Mouse (Mus musculus): ENCODE measurements around the gene Erc2. TPM values are rescaled to one million over a fixed set of nuclear protein-coding genes. Genes with fewer than 3 reads are reported as not detected.

Erc2 gene
- polyA plus RNA-seq, 1 experiment from 2014 or later, result 2.7 TPM

- H3K4me2 ChIP-seq (ENCODE audit: low read depth, low read length), result no peak overlapping the region
- H3K27me3 ChIP-seq (ENCODE audit: control insufficient read depth, insufficient read depth, low read length), result no peaks in the 10 kb centered on the region
- no peak overlapping the region for H3K27ac ChIP-seq (ENCODE audit: low read length)
- no peaks in the 10 kb centered on the region for H3K36me3 ChIP-seq (ENCODE audit: control insufficient read depth, insufficient read depth, low read length)
- ATAC-seq (ENCODE audit: insufficient read depth, low FRiP score), result peak; percentile 62; the same call in 1 of the 2 replicates
- no peak overlapping the region for H3K4me3 ChIP-seq (replicated peaks; ENCODE audit: low read length)
- 44% methylated on average over 1 of the region's 1 CpGs for WGBS
- H3K9me3 ChIP-seq (replicated peaks; ENCODE audit: control insufficient read depth, low read length), result no peaks in the 10 kb centered on the region
- H3K4me1 ChIP-seq (ENCODE audit: control insufficient read depth, insufficient read depth, low read length), result peaks cover 10% of the 10 kb centered on the region; the same call in 1 of the 2 replicates
- no peak overlapping the region for H3K9ac ChIP-seq (ENCODE audit: low read length)
Measured at GRCm38 (mm10) chr14:28409390-28409789, 787.2 kb downstream of the Erc2 start.

GRCm38 (mm10) chr14:28409796-28410347 is 787.6 kb downstream of the Erc2 start:
- no peak overlapping the region for H3K4me2 ChIP-seq (ENCODE audit: low read depth, low read length)
- H3K9me3 ChIP-seq (replicated peaks; ENCODE audit: control insufficient read depth, low read length), result no peaks in the 10 kb centered on the region
- no peak overlapping the region for H3K4me3 ChIP-seq (replicated peaks; ENCODE audit: low read length)
- no peaks in the 10 kb centered on the region for H3K36me3 ChIP-seq (ENCODE audit: control insufficient read depth, insufficient read depth, low read length)
- 72% methylated on average over 4 of the region's 4 CpGs for WGBS
- no peak overlapping the region for H3K9ac ChIP-seq (ENCODE audit: low read length)
- H3K4me1 ChIP-seq (ENCODE audit: control insufficient read depth, insufficient read depth, low read length), result peaks cover 10% of the 10 kb centered on the region; the same call in 1 of the 2 replicates
- no peaks in the 10 kb centered on the region for H3K27me3 ChIP-seq (ENCODE audit: control insufficient read depth, insufficient read depth, low read length)
- peak overlapping the region; percentile 28; the same call in 1 of the 2 replicates for H3K27ac ChIP-seq (ENCODE audit: low read length)
- ATAC-seq (ENCODE audit: insufficient read depth, low FRiP score), result no peak

DNA sequence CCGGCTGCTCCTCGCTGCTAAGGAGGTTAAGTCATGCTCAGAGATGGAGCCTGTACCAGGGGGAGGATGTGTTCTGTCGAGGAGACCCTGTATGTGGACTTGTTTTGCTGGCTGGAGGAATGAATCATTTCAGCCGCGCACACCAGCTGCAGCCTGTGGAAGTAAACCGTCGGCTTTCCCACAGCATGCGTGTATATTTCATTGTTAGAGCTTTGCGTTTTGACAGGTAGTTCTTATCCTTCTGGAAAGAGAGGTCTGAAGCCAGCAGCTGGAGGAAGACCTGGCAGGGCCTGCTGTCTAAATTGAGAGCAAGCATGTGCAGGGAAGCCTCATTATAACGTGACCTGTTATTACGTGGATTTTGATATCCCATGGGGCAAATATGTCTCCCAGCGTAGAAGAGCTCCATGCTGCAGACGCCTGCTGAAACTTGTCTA is 788.6 kb downstream of the Erc2 start:
- H3K36me3 ChIP-seq (ENCODE audit: control insufficient read depth, insufficient read depth, low read length), result no peaks in the 10 kb centered on the region
- peaks cover 7% of the 10 kb centered on the region; the same call in 1 of the 2 replicates for H3K4me1 ChIP-seq (ENCODE audit: control insufficient read depth, insufficient read depth, low read length)
- H3K4me2 ChIP-seq (ENCODE audit: low read depth, low read length), result no peak overlapping the region; the same call in 1 of the 2 replicates
- H3K27ac ChIP-seq (ENCODE audit: low read length), result peak overlapping the region; percentile 28
- H3K9me3 ChIP-seq (replicated peaks; ENCODE audit: control insufficient read depth, low read length), result no peaks in the 10 kb centered on the region
- peak; percentile 68; the same call in 1 of the 2 replicates for ATAC-seq (ENCODE audit: insufficient read depth, low FRiP score)
- no peaks in the 10 kb centered on the region for H3K27me3 ChIP-seq (ENCODE audit: control insufficient read depth, insufficient read depth, low read length)
- H3K4me3 ChIP-seq (replicated peaks; ENCODE audit: low read length), result no peak overlapping the region
- no peak overlapping the region for H3K9ac ChIP-seq (ENCODE audit: low read length)
- 27% methylated on average over 13 of the region's 13 CpGs for WGBS

GRCm38 (mm10) chr14:28412252-28412995 is 790.2 kb downstream of the Erc2 start:
- H3K4me2 ChIP-seq (ENCODE audit: low read depth, low read length), result no peak overlapping the region
- no peak overlapping the region for H3K27ac ChIP-seq (ENCODE audit: low read length)
- no peaks in the 10 kb centered on the region for H3K9me3 ChIP-seq (replicated peaks; ENCODE audit: control insufficient read depth, low read length)
- H3K4me3 ChIP-seq (replicated peaks; ENCODE audit: low read length), result no peak overlapping the region
- no peaks in the 10 kb centered on the region for H3K36me3 ChIP-seq (ENCODE audit: control insufficient read depth, insufficient read depth, low read length)
- no peaks in the 10 kb centered on the region for H3K27me3 ChIP-seq (ENCODE audit: control insufficient read depth, insufficient read depth, low read length)
- WGBS, result 68% methylated on average over 8 of the region's 8 CpGs
- ATAC-seq (ENCODE audit: insufficient read depth, low FRiP score), result no peak
- peaks cover 9% of the 10 kb centered on the region; the same call in 1 of the 2 replicates for H3K4me1 ChIP-seq (ENCODE audit: control insufficient read depth, insufficient read depth, low read length)
- peak overlapping the region; percentile 12; the same call in 1 of the 2 replicates for H3K9ac ChIP-seq (ENCODE audit: low read length)

- no peak for ATAC-seq (ENCODE audit: insufficient read depth, low FRiP score)
- Histone ChIP-seq H3K27ac (ENCODE audit: low read length) (no peak overlapping the region), H3K4me2 (ENCODE audit: low read depth, low read length) (no peak overlapping the region), H3K9me3 (replicated peaks; ENCODE audit: control insufficient read depth, low read length) (no peaks in the 10 kb centered on the region), H3K27me3 (ENCODE audit: control insufficient read depth, insufficient read depth, low read length) (no peaks in the 10 kb centered on the region), H3K36me3 (ENCODE audit: control insufficient read depth, insufficient read depth, low read length) (no peaks in the 10 kb centered on the region), H3K4me3 (replicated peaks; ENCODE audit: low read length) (no peak overlapping the region), H3K9ac (ENCODE audit: low read length) (no peak overlapping the region), H3K4me1 (ENCODE audit: control insufficient read depth, insufficient read depth, low read length) (peaks cover 9% of the 10 kb centered on the region; the same call in 1 of the 2 replicates)
- 77% methylated on average over 7 of the region's 7 CpGs for WGBS
Measured at GRCm38 (mm10) chr14:28413516-28413915, 791.3 kb downstream of the Erc2 start.

GRCm38 (mm10) chr14:28417019-28417418 is 794.8 kb downstream of the Erc2 start:
- ATAC-seq (ENCODE audit: insufficient read depth, low FRiP score), result peak; percentile 80; the same call in 1 of the 2 replicates
- Histone ChIP-seq H3K4me3 (replicated peaks; ENCODE audit: low read length) (no peak overlapping the region), H3K36me3 (ENCODE audit: control insufficient read depth, insufficient read depth, low read length) (no peaks in the 10 kb centered on the region), H3K4me2 (ENCODE audit: low read depth, low read length) (no peak overlapping the region), H3K27ac (ENCODE audit: low read length) (no peak overlapping the region), H3K9ac (ENCODE audit: low read length) (no peak overlapping the region), H3K9me3 (replicated peaks; ENCODE audit: control insufficient read depth, low read length) (no peaks in the 10 kb centered on the region), H3K27me3 (ENCODE audit: control insufficient read depth, insufficient read depth, low read length) (no peaks in the 10 kb centered on the region), H3K4me1 (ENCODE audit: control insufficient read depth, insufficient read depth, low read length) (0 out of 2 replicates have a peak, but pooled peaks cover 5% of the 10 kb centered on the region)
- 21% methylated on average over 8 of the region's 8 CpGs for WGBS

DNA sequence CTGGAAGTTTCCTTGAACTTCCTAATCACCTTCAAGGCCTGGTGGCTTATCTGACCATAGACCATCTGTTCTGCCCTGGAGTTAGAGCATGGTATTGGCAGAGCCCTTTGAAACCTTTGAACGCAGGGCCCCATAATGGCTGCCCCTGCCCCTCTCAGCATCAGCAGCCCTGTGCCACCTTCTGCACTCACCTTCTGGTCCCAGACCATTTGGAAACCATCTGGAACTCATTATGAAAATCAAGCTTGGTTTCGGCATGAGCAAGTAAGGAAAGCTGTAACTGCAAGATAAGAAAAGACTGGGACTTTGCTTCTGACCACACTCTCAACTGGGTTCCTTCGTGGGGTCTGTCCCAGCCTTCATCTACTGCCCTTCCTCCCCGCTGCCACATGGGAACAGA is 796.3 kb downstream of the Erc2 start:
- Histone ChIP-seq H3K4me3 (replicated peaks; ENCODE audit: low read length) (no peak overlapping the region), H3K4me1 (ENCODE audit: control insufficient read depth, insufficient read depth, low read length) (0 out of 2 replicates have a peak, but pooled peaks cover 5% of the 10 kb centered on the region), H3K27me3 (ENCODE audit: control insufficient read depth, insufficient read depth, low read length) (no peaks in the 10 kb centered on the region), H3K9me3 (replicated peaks; ENCODE audit: control insufficient read depth, low read length) (no peaks in the 10 kb centered on the region), H3K9ac (ENCODE audit: low read length) (no peak overlapping the region), H3K4me2 (ENCODE audit: low read depth, low read length) (no peak overlapping the region), H3K36me3 (ENCODE audit: control insufficient read depth, insufficient read depth, low read length) (no peaks in the 10 kb centered on the region), H3K27ac (ENCODE audit: low read length) (no peak overlapping the region)
- no peak for ATAC-seq (ENCODE audit: insufficient read depth, low FRiP score)
- WGBS, result 76% methylated on average over 4 of the region's 4 CpGs

DNA sequence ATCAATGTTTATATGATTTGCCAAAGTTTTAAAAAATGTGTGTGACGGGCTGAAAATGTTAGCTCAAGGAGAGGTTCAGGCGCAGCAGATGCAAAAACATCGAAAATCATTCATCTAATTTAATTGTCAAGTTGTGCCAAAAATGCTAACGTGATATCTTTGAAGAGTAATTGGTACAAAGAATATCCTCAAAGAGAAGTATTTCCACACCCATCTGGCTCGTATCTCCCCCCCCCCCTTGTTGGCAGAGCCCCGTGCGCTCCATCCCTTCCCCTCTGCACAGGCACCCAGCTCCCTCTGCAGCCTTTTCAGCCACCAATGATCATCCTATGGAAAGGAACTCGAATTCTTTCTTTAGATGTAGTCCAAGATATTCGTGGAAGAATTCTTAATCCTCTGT is 797.0 kb downstream of the Erc2 start:
- Histone ChIP-seq H3K27me3 (ENCODE audit: control insufficient read depth, insufficient read depth, low read length) (no peaks in the 10 kb centered on the region), H3K9ac (ENCODE audit: low read length) (no peak overlapping the region), H3K4me2 (ENCODE audit: low read depth, low read length) (no peak overlapping the region), H3K36me3 (ENCODE audit: control insufficient read depth, insufficient read depth, low read length) (no peaks in the 10 kb centered on the region), H3K4me3 (replicated peaks; ENCODE audit: low read length) (no peak overlapping the region), H3K4me1 (ENCODE audit: control insufficient read depth, insufficient read depth, low read length) (0 out of 2 replicates have a peak, but pooled peaks cover 5% of the 10 kb centered on the region), H3K27ac (ENCODE audit: low read length) (no peak overlapping the region), H3K9me3 (replicated peaks; ENCODE audit: control insufficient read depth, low read length) (no peaks in the 10 kb centered on the region)
- 58% methylated on average over 9 of the region's 9 CpGs for WGBS
- ATAC-seq (ENCODE audit: insufficient read depth, low FRiP score), result no peak

- Histone ChIP-seq H3K4me1 (ENCODE audit: control insufficient read depth, insufficient read depth, low read length) (0 out of 2 replicates have a peak, but pooled peaks cover 5% of the 10 kb centered on the region), H3K4me2 (ENCODE audit: low read depth, low read length) (no peak overlapping the region), H3K9me3 (replicated peaks; ENCODE audit: control insufficient read depth, low read length) (no peaks in the 10 kb centered on the region), H3K9ac (ENCODE audit: low read length) (no peak overlapping the region), H3K27ac (ENCODE audit: low read length) (no peak overlapping the region), H3K4me3 (replicated peaks; ENCODE audit: low read length) (no peak overlapping the region), H3K27me3 (ENCODE audit: control insufficient read depth, insufficient read depth, low read length) (no peaks in the 10 kb centered on the region), H3K36me3 (ENCODE audit: control insufficient read depth, insufficient read depth, low read length) (no peaks in the 10 kb centered on the region)
- 86% methylated on average over 11 of the region's 11 CpGs for WGBS
- no peak for ATAC-seq (ENCODE audit: insufficient read depth, low FRiP score)
Measured at GRCm38 (mm10) chr14:28420596-28420995, 798.4 kb downstream of the Erc2 start.
